Mouse (Mus musculus) embryo, embryonic 10 days (tissue): ENCODE measurements around the gene Pcgf1.

Experiments used
- DNase-seq: peaks from one replicate; pipeline ENCODE4 v3.0.0-alpha.2; 2015; ENCODE audit warnings: low spot score

The Pcgf1 gene

DNA sequence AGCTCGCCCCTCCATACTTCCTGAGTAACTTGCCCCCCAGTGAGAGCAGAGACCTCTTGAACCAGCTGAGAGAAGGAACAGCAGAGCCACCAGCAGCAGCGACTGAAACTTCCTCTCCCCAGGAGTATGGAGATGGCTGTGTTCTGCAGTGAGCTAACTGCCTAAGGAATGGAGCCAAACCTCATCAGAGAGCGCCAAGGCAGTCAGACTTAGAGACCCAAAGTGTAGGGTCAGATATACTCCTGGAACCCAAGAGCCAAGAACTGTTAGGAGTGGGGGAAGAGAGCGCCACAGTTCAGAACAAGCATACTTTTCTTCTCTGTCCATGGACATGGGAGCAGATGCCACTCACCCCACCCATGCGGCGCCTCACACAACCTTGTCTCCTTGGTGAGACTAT lies 11.2 kb upstream of the Pcgf1 start:
- DNase-seq: no peak

DNA sequence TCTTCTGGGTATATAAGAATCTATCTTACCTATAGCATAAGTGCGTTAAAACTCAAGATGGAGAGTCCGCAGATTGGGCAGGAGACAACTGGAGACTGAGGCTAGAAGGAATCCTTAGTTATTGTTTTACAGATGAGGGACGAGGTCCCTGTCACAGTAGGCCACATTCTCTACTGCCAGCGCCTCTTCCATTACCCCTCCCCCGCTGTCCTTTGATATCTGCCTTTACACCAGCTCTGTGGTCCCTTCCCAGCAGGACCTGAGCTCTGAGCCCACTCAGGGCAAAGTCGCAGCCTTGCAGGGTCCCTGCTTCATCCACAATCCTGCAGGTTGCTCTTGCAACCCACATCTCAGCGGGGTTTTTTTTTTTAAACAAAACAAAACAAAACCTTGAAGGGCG lies 9.4 kb upstream of the Pcgf1 start:
- DNase-seq: no peak

DNA sequence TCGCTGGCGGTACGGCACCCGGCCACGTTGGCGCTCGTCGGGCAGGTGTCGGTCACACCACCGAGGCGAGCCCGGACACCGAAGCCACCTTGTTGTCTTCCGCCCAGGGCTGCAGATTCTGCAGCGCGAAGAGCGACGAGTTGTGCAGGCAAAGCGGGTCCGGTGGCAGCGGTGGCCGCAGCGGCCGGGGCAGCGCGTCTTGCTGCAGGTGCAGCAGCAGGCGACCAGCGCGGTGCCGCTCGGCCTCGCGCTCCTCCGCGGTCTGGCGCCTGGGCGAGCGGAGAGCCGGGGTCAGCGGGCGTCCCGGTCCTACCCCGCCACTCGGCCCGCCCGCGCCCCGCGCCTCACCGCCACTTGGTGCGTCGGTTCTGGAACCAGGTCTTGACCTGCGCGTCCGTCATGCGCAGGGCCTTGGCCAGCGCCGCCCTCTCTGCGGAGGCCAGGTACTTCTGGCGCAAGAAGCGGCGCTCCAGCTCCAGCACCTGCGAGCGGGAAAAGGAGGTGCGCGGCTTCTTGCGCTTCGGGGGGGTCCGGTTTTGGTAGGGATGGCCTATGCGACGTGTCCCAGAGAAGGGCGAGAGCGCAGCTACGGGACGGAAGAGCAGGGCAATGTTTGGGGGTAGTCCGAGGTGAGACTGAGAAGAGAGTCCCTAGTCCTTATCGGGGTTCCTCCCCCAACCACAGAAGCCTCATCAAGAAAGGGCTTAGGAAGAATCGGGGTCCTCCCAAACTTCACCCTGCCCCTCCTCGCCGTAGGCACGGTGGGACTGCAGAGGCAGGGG lies 8.8 kb upstream of the Pcgf1 start:
- no peak for DNase-seq

DNA sequence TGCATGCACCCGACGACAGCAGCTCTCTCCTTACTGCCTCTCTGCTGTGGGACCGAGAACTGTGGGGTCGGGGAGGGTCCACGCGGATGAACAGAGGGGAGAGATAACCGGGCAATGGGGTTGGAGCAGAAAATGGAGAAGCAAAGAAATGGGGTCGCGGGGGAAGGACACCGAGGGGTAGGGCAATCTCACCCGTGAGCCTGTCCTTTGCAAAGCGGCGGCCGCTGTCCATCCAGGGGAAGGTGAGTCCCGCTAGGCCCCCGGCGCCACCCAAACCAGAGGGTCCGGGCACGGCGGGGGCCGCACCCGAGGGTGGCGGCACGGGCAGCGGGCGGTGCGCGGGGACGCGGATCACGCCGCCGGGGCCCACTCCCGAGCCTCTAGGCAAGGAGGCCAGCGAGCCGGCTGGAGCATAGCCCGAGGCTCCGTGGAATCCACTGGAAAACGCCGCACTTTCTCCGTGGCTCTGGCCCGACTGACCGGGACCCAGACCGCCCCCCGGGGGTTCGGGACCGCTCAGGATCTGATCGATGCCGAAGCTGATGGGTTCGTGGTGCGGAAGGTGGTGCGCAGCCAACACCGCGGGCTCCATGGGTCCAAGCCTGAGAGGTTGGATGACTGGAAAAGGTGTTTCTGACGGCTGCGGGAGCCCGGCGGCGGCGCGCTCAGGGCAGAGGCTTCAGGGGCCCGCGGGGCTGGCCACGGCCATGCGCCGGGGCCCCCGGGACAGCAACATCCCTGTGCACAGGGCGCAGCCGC lies 8.0 kb upstream of the Pcgf1 start:
- DNase-seq: no peak

DNA sequence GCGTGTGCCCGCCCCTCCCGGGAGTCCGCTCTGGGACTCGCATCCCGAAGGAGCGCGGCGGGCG lies 7.6 kb upstream of the Pcgf1 start, which contains the start of gene Tlx2:
Tlx2 (minus strand) TSS at position 47 of the 64 bp plus-strand sequence.
- no peak for DNase-seq

DNA sequence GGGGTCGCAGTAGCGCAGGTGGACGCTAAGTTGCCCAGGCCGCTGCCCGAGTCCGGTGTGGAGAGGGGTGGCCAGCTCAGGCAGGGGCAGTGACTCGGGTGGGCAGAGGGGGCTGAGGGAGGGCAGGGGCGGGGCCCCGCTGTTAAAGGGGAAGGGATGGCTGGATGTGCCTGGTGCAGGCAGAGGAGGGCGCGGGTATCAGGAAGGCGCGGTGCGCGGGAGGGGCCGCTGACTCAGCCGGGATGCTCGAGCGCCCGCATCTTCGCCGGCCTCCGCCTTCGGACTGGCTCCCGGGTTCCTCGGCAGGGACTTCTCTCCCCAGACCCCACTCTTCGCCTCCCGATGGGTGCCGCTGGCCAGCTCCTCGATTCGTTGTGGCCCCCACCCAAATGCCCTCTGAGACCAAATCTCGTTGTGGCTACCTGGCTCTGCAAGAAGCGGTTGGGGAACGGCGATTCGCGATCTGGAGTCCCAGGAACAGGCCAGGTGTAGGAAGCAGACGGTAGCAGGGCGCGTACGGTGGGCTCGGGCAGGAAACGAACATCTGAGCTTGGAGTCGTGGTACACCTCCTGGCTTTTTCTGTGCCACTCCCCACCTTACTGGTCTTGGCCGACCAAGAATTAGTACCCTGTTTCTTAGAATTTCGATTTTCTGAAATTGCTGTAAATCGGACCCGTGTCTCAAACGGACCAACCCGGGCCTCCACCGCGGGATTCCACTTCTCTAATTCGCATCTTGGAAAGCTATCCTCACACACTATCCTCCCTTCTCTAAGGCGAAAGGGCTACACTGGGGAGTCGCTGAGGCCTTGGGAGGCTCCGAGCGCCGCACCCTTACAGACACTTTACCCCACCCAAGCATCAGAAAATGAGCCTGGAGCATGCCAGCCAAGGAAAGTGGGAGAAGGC lies 7.1 kb upstream of the Pcgf1 start:
- peak; percentile 46 for DNase-seq

DNA sequence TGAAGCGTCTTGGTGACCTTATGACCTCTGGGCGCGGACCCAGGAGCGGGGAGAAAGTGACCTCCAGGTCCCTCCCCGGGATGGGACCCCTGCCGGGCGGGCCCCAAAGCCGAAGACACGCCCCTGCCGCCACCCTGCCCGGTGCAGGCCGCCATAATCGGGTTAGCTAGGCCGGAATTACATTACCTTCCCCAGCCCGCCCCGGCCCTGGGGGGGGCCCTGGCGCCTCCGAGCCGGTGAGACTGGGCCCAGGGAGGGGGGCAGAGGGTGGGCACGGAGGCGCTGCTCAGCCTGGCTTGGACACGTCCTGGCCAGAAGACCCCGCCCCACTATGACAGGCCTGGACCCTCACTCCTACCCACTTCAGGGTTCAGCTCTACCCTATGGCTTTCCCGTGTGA lies 6.4 kb upstream of the Pcgf1 start:
- DNase-seq: peak; percentile 35

DNA sequence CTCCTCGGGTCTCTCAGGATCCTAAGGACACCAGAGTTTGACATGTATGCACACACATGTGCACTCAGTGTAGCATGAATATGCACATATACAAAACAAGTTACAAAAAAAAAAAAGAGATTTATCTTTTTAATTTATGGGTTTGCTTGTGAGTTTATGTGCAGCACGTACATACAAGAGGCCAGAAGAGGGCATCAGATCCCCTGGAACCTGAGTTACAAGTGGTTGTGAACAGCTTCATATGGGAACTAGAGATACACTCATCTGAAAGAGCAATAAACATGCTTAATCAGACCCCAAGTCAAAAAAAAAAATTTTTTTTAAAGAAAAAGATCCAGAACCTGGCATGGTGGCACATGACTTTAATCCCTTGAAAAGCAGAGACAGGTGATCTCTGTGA lies 2.7 kb upstream of the Pcgf1 start:
- peak; percentile 44 for DNase-seq

DNA sequence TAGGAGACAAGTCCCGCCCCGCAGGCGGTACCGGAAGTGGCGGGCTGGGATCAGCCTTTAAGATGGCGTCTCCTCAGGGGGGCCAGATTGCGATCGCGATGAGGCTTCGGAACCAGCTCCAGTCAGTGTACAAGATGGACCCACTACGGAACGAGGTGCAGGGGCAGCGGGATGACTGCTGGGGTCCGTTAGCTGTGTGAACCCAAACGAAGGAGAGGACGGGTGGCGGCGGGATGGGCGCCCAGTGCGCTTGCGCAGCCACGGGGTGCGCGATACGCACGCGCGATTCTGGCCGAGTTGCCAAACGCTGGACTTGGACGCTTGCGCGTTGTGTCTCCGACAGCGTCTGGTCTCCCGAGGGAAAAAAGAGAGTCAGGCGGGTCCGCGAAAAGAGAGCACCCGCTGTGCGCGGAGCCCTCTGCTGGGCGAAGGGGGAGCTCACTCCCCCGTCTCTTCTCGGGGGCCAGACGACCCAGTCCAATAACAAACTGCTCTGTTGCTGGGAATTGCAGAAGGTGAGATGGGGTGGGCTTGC lies 722 bp downstream of the Pcgf1 start:
- peak; percentile 98 for DNase-seq

DNA sequence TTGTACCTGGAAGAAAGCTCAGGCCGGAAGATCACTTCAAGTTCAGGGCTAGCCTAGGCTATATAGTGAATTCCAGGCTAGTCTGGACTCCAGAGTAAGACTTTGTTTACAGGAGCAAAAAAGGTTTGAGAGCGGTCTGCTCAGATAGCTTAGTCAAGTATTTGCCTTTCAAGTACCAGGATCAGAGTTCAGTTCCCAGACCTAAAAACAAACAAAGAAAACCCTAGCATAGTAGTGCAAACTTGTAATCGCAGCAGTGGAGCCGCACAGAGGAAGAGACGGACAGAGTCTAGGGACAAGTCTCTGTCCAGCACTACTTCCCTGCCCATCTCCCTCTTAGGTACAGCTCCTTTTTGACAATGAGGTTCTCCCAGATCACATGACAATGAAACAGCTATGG lies 2.5 kb downstream of the Pcgf1 start:
- no peak for DNase-seq

DNA sequence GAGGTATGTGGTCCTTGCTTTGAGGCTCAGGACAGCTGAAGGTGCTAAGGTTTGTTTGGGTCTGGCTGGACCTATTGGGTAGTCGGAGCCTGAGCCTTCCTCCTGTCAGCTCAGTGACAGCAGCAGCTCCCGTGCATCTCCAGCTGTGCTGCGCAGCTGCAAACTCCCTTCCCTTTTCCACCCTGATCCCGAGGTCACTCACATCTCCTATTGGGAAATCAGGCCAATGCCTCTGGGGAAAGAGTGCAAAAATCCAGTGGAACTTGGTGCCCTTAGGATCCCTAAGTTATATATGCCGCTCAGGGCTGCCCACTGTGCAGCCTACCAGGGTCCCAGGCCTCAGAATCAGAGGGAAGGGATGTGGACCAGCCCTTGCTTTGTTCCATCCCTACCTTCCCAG lies 5.8 kb downstream of the Pcgf1 start:
- DNase-seq: no peak

DNA sequence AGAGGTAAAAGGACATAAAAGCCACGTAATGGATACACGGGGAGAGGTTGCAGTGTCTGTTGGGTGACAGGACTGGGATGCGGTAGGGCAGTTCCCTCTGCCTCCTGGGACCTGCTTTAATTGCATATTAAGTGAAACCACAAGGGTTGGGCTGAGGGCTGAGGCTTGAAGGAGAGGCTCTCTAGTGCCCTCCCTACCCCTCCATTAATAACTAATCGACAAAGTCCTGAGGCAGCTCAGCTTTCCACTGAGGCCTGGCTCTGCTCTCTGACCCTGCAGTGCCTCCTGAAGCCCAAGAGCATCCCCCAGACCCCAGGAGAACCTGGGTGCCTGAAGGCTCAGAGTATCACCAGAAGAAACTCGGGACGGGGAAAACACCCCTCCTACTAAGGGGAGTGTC lies 6.8 kb downstream of the Pcgf1 start:
- DNase-seq: no peak

DNA sequence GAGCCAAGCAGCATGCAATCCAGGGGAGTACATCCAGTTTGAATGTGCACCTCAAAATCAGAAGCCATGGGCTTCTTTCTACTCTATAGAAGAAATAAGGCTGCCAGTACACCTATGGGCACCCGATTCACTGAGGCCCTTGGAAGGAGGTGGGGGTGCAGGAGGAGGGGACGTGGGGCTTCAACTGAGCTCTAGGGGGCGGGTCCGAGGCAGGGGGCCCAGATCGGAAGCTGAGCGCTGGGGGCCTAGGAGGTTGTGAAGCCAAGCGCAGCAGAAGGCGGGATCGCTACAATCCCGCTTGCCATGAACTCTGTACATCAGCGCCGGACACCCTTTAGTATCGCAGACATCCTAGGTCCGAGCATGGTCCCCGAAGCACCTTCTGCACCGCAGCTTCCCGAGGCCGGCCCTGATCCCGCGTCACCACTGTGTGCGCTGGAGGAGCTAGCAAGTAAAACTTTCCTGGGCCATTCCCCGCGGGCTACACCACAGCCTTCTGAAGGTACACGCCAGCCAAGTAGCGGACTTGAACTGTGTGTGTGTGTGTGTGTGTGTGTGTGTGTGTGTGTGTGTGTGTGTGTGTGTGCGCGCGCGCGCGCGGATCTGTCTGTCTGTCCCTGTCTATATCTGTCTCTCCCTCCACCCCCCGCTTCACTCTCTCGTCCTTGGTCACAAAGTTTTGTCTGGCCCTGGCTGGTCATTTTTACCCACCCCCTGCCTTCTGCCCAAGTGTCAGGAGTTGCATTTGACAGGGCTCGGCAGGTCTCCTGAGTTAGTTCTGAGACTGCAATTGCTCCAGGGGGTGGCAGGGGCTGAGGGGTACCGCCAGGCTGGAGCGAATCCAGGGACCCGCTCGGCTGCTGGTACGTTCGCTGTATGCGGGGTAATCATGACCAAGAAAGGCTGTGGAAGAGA lies 8.7 kb downstream of the Pcgf1 start, which contains the start of gene Lbx2:
Lbx2 (plus strand) TSS at position 247 of the 915 bp plus-strand sequence.
- no peak for DNase-seq

DNA sequence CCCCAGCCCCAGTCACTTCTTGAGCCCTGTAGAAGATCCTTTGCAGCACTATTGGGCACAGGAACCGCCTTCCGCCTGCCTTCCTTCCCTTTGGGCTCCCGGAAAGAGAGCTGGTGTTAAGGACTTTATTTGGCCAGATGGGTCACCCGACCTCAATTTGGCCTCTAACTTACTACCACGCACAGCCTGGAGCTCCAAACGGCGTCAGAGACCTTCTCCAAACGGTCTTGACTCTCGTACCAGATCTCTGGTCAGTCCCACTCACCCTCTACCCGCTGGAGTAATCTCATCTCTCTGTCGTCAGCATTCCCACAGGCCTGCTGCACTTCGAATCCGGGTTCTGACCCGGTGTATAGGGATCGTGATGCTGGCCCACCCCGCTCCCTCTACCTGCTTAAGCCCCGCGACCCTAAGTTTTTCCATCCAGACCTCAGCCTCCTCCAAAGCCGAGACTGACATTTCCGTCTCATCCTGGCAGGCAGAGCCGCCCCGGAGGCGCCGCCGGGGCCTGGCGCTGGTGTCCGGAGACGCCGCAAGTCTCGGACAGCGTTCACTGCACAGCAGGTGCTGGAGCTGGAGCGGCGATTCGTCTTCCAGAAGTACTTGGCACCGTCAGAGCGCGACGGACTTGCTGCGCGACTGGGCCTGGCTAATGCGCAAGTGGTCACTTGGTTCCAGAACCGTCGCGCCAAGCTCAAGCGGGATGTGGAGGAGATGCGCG lies 9.7 kb downstream of the Pcgf1 start:
- peak; percentile 49 for DNase-seq

DNA sequence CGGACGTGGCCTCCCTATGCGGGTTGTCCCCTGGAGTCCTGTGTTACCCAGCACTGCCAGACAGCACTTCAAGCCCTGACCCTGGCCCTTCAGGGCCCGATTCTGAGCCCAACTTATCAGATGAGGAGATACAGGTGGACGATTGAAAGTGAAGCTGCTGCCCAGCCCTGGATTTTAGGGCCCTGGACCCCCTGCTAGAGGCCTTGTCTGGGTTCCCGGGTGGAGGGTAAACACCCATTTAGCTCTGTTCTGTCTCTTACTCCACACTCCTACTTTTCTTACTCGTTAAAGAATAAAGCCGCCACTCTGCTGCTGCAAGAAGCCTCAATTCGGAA lies 10.2 kb downstream of the Pcgf1 start:
- DNase-seq: no peak

DNA sequence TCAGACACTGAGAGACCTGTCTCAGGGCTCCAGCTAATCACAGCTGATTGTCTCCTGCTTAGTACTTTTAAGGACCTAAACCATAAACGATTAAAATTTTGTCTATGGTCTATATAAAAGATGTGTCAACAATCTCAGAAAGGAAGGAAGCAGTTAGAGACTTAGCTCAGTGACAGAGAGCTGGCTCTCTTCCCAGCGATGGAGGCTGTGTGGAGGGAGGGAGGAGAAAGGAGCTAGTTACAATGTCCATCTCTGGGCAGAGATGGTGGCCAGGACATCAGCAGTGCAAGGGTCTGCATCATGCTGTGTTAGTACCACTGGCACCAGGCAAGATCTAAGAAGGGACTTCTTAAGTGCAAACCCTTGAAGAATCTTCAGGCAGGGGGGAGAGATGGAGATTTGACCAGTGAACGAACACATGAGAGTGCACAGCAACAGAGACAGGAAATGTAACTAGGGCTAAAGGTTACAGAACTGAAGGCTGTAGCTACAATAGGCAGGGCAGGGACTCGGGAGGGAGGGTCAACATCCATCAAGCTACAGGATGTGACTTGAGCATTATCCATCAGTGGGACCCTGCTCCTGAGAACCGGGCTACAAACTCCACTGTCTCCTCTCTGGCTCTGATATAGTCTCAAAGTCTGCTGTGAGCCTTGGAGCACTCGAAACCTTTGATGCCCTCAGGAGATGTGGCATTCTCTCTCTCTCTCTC lies 14.9 kb downstream of the Pcgf1 start:
- peak; percentile 3 for DNase-seq

DNA sequence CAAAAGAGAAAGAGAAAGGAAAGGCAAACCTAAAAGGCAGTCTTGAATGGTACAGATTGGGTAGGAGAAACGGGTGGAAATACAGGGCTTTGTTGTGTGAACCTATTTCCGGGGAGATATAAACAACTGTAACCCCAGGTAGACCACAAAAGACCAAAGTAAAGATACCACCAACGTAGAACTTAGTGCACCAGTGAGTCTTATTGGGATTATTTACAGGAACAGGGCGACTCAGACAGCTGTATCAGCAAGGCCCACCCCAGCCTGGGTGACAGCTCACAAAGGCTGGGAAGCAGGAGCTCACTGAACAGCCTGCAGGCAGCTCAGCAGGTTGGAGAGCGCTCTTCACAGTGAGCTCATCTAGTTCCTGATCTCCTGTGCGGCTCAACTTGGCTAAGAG lies 18.3 kb downstream of the Pcgf1 start:
- DNase-seq: peak; percentile 3

DNA sequence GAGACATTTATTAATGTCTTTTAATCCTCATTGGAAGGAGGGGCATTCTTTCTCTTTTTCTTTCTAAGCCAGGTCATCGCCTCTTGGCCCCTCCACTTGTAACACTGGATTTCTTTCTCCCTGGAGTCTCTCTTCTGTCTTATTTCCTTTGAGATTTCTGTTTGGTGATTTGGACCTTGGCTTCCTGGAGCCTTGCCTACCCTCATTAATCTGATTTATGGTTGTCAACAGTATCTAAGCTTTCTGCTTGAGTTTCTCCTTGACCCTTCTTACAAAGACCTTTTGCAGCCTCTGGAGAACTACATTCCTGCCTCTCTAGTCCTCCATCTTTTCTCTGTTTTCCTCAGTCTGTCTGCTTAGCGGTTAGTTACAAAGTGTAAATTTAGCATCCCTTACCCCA lies 20.7 kb downstream of the Pcgf1 start:
- peak; percentile 2 for DNase-seq

DNA sequence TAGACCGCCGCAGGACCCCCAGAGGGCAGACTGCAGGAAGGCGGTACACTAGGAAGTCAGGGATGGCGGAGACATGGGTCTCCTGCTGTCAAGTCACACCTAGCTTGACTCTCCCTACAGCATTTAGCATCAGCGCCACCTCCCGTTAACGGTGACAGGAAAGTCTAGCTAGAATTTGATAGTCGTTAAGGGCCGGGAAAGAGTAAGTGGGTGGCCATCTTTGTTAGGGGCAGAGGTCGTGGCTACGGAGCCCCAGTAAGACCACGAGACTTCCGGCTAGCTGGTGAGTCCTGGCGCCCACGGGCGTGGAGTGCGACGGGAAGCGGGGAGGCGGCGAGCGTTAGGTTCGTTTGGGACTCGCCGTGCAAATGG lies 23.6 kb downstream of the Pcgf1 start, which contains the start of the genes Ccdc142 and Gm42688:
Ccdc142 (plus strand) TSS at position 286 of the 372 bp plus-strand sequence.
Gm42688 (plus strand) TSS at position 302 of the 372 bp plus-strand sequence.
- DNase-seq: peak; percentile 94
